Mouse (Mus musculus) kidney, embryonic 16.5 days (tissue): Measurements from ENCODE around the gene Slc11a1. TPM values are rescaled to one million over a fixed set of nuclear protein-coding genes. Genes with fewer than 3 reads are reported as not detected.

Experiments
- ATAC-seq: fragments of 200-750 bp; cut with Nextera tagmentation; 2 replicates; pipeline ENCODE4 v1.8.0; 2017; ENCODE audit warnings: moderate TSS enrichment; ENCODE audit not compliant: low FRiP score, low TSS enrichment
- H3K27ac ChIP-seq: fragments of 300-500 bp; sonication (generic); 2 replicates; pipeline ENCODE4 v1.5.1; 2014; ENCODE audit warnings: low read length
- H3K27me3 ChIP-seq: fragments of 300-500 bp; sonication (generic); 2 replicates; pipeline ENCODE4 v1.6.1; 2014; ENCODE audit warnings: low read length, control low read depth, mixed read lengths; ENCODE audit not compliant: insufficient read depth
- H3K36me3 ChIP-seq: fragments of 300-500 bp; sonication (generic); 2 replicates; pipeline ENCODE4 v1.6.1; 2014; ENCODE audit warnings: low read length, control low read depth, mixed read lengths; ENCODE audit not compliant: insufficient read depth
- H3K4me1 ChIP-seq: fragments of 300-500 bp; sonication (generic); 2 replicates; pipeline ENCODE4 v1.6.1; 2014; ENCODE audit warnings: low read length, control low read depth, mixed read lengths; ENCODE audit not compliant: insufficient read depth
- H3K4me2 ChIP-seq: fragments of 300-500 bp; sonication (generic); replicated peaks from 2 replicates; pipeline ENCODE4 v1.6.1; 2014; ENCODE audit warnings: low read depth, low read length
- H3K4me3 ChIP-seq: fragments of 300-500 bp; sonication (generic); 2 replicates; pipeline ENCODE4 v1.5.1; 2014; ENCODE audit warnings: mild to moderate bottlenecking, low read length
- H3K9ac ChIP-seq: fragments of 300-500 bp; sonication (generic); replicated peaks from 2 replicates; pipeline ENCODE4 v1.6.1; 2014; ENCODE audit warnings: low read length
- H3K9me3 ChIP-seq: fragments of 300-500 bp; sonication (generic); 2 replicates; pipeline ENCODE4 v1.6.1; 2016; ENCODE audit warnings: low read length, control low read depth
- WGBS: fragments of 180-500 bp; shearing (Covaris S2); extraction: QIAGEN DNeasy Blood & Tissue Kit; methylation state at CpG from one replicate; pipeline ENCODE4 v1.1.7; 2014; 5-methylcytosine and 5-hydroxymethylcytosine counted together
- polyA plus RNA-seq: library from polyadenylated mRNA; unstranded; fragments of >200 nt; fragmentation: Nextera tagmentation; extraction: Ambion mirVana; gene quantifications from 2 replicates; pipeline ENCODE4 v1.2.1, GENCODE M21; 2015

Slc11a1 gene
- polyA plus RNA-seq, 1 experiment from 2014 or later, result 5.4 TPM

DNA sequence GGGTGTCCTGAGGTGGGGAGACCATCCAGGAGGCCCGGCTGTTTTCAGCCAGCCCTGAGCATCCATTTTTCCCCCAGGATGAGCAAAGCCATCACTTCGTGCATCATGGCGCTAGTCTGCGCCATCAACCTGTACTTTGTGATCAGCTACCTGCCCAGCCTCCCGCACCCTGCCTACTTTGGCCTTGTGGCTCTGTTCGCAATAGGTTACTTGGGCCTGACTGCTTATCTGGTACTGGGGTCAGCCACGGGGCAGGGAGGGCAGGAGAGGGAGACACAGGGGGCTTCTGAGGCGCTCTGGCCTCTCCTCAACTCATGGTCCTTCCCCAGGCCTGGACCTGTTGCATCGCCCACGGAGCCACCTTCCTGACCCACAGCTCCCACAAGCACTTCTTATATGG, 10.1 kb downstream of the Slc11a1 start:
- Histone ChIP-seq H3K36me3 (no peaks in the 10 kb centered on the region), H3K4me2 (no peak overlapping the region), H3K9ac (no peak overlapping the region), H3K4me1 (peaks cover 19% of the 10 kb centered on the region), H3K9me3 (no peaks in the 10 kb centered on the region), H3K27ac (no peak overlapping the region), H3K27me3 (no peaks in the 10 kb centered on the region), H3K4me3 (no peak overlapping the region)
- WGBS, result 94% methylated on average over 10 of the region's 10 CpGs
- no peak for ATAC-seq

DNA sequence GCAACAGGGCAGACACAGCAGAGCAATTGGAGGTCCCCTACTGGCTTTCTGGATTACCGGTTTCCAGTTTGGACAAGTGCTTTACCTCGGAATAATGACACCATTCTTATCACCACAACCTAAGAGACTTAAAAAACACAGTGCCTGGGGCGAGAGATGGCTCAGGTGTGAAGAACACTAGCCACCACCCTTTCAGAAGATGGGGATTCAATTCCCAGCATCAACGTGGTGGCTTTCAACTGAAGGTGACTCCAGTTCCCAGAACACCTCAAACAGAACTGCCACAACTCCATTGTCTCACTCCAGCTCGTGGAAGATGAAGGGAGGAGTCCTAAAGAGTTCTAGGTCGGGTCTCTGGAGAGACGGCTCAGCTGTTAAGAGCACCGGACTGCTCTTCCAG, 10.5 kb downstream of the Slc11a1 start:
- ATAC-seq, result no peak
- WGBS, result 83% methylated on average over 8 of the region's 8 CpGs
- no peak overlapping the region for H3K4me3 ChIP-seq
- H3K27ac ChIP-seq, result no peak overlapping the region
- H3K4me1 ChIP-seq, result peaks cover 24% of the 10 kb centered on the region
- no peak overlapping the region for H3K4me2 ChIP-seq
- no peaks in the 10 kb centered on the region for H3K27me3 ChIP-seq
- no peaks in the 10 kb centered on the region for H3K9me3 ChIP-seq
- H3K36me3 ChIP-seq, result no peaks in the 10 kb centered on the region
- no peak overlapping the region for H3K9ac ChIP-seq

DNA sequence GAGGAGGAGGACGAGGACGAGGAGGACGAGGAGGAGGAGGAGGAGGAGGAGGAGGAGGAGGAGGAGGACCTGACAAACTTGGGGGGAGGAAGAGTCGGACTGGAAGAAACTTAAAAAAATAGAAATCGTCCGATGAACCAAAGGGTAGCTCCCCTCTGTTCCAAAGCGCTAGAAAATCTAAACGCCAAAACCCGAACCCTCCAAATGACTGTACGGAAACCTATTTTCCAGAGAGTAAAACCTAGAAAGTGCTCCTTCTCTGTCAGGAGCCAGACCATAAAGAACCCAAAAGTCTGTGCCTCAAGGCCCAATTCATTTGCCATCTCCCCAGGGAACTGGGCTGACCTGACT, 11.3 kb downstream of the Slc11a1 start:
- 50% methylated on average over 7 of the region's 10 CpGs for WGBS
- no peak for ATAC-seq

DNA sequence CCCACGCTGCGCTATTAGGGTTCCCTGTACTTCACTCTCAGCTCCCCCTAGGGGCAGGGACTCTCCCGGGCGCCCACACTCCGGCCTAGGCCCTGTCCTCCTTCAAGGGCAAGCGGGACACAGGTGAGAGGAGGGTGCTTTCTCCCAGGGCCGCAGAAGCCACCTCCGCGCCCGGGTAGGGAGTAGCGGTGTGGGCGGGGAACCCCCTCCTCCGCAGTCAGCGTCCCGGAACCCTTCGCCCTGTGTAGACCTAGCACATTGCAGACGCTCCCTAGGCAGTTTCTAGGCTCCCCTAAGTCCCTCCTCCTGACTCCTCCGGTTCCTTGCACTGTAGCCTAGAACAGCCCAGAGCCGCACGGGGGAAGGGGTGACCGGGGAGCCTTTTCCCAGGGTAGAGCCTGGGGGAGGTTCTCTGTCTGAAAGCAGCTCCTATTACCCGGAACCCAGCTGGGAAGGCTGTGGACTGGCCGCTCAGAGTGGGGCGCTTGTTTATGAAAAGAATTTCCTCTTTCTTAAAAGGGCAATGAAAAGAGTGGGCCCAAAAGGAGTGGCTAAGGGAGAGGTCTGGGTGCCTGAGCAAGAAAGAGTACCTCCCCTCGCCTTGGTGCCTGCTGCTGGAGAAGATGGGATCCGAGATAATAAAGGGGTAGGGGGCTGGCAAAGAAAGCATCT, 11.9 kb downstream of the Slc11a1 start:
- Histone ChIP-seq H3K27me3 (no peaks in the 10 kb centered on the region), H3K4me1 (peaks cover 29% of the 10 kb centered on the region), H3K4me3 (peak overlapping the region; percentile 61), H3K9me3 (no peaks in the 10 kb centered on the region), H3K9ac (peak overlapping the region; percentile 79), H3K36me3 (no peaks in the 10 kb centered on the region), H3K27ac (peak overlapping the region; percentile 100), H3K4me2 (peak overlapping the region; percentile 57)
- WGBS, result under 1% methylated on average over 26 of the region's 26 CpGs
- ATAC-seq, result peak; percentile 93

More for the DNA sequence above, 11.3 kb downstream of the Slc11a1 start:
- H3K4me1 ChIP-seq, result peaks cover 29% of the 10 kb centered on the region
- peak overlapping the region; percentile 100 for H3K27ac ChIP-seq
- H3K9me3 ChIP-seq, result no peaks in the 10 kb centered on the region
- H3K4me2 ChIP-seq, result peak overlapping the region; percentile 57
- peak overlapping the region; percentile 79 for H3K9ac ChIP-seq
- no peaks in the 10 kb centered on the region for H3K36me3 ChIP-seq
- H3K27me3 ChIP-seq, result no peaks in the 10 kb centered on the region
- peak overlapping the region; percentile 61 for H3K4me3 ChIP-seq

DNA sequence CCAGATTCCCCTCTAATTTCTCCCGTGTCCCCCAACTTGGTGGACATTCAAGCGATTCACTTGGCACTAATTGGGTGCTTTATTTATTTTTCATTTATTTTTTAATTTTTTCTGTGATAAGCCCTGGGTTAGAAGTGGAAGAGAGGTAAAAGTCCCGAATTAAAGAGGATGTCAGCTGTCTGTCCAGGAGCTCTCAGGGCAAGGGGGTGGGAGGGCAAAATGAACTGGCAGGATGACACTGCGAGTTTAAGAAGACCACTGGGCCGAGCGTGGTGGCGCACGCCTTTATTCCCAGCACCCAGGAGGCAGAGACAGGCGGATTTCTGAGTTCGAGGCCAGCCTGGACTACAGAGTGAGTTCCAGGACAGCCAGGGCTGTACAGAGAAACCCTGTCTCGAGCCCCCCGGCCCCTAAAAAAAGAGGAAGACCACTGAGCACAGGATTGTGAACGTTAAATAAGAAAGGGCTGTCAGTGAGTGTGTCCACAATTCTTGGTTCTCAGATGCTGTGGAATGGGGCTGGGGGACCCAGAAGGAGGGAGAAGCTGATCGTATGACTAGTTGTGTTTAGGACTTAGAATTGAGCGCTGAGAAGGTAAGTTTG, 12.5 kb downstream of the Slc11a1 start:
- Histone ChIP-seq H3K4me2 (peak overlapping the region; percentile 57), H3K27me3 (no peaks in the 10 kb centered on the region), H3K27ac (peak overlapping the region; percentile 100), H3K4me1 (peaks cover 31% of the 10 kb centered on the region), H3K36me3 (no peaks in the 10 kb centered on the region), H3K9ac (peak overlapping the region; percentile 79), H3K9me3 (no peaks in the 10 kb centered on the region), H3K4me3 (peak overlapping the region; percentile 61)
- WGBS, result 59% methylated on average over 15 of the region's 15 CpGs
- ATAC-seq, result no peak

DNA sequence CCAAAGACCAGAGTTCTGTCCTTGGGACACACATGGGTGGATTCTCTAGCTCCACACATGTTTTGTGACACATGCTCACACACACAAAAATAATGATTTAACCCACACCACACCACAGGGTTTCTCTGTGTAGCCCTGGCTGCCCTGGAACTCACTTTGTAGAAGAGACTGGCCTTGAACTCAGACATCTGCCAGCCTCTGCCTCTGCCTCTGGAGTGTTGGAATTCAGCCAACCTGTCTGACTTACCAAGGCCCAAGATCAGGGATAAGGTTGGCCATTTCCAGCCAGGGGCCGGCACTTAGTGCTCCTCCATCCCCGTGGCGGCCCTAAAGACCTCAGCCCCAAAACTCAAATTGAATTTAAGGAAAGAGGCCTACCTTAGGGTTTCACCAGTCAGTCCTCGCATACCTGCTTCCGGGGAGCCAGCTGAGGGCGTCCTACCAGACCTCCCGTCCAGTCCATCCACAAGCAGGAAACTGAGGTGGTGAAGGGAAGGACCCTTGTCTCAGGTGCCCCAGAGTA, 13.5 kb downstream of the Slc11a1 start:
- no peak for ATAC-seq
- Histone ChIP-seq H3K4me1 (peaks cover 41% of the 10 kb centered on the region), H3K9me3 (no peaks in the 10 kb centered on the region), H3K9ac (no peak overlapping the region), H3K4me2 (no peak overlapping the region), H3K4me3 (no peak overlapping the region), H3K36me3 (0 out of 2 replicates have a peak, but pooled peaks cover 2% of the 10 kb centered on the region), H3K27ac (peak overlapping the region; percentile 100; the same call in 1 of the 2 replicates), H3K27me3 (no peaks in the 10 kb centered on the region)
- 77% methylated on average over 7 of the region's 7 CpGs for WGBS

DNA sequence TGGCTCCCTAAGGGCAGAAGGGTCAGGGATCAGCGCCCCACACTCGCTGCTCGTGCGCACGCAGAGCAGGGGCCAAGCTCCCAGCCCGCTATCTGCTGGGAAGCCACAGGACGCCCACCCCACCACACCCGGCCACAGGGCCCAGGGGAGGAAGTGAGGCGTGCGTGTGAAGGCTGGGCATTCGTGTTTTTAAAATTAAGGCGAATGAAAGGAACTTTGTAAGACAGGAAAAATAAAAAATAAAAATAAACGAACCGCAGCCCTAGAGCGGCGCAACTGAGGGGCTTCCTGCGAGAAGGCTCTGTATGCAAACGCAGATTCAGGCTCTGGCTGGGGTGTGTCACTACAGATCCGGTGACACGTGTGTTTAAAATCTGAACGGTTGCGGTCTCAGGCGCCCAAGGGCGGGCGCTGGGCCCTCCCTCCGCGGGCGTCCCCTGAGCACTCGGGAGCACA, 14.9 kb downstream of the Slc11a1 start:
- peaks cover 49% of the 10 kb centered on the region for H3K4me1 ChIP-seq
- H3K27me3 ChIP-seq, result no peaks in the 10 kb centered on the region
- peak overlapping the region; percentile 59 for H3K9ac ChIP-seq
- peak overlapping the region; percentile 98 for H3K4me2 ChIP-seq
- H3K27ac ChIP-seq, result peak overlapping the region; percentile 99
- H3K9me3 ChIP-seq, result no peaks in the 10 kb centered on the region
- ATAC-seq, result no peak
- WGBS, result 5% methylated on average over 29 of the region's 29 CpGs
- peak overlapping the region; percentile 93 for H3K4me3 ChIP-seq
- peaks cover 16% of the 10 kb centered on the region for H3K36me3 ChIP-seq

DNA sequence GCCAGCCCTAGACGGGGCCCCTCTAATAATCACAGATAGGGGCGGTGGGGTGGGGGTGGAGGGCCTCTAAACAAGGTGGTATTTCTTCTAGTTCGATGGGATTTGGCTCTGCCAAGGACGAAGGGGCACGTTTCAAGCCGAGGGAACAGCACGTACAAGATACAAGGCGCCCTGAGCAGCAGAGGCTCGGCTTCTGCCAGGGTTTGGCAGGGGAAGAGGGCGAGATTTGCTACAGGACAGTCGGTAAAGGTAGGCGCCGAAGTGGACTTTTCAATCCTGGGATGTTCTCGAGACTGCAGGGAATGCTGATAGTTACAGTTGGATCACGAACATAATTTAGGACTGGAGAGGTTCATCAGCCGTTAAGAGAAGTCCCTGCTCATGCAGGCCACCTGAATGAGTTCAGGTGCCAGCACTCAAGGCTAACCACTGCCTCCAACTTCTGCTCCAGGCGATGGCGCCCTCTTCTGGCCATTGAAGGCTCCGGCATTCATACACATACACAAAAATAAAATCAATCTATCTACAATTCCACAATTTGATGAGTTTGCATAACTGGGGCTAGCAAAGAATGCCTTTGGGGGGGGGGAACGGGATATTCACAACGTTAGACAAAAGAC, 15.4 kb downstream of the Slc11a1 start:
- H3K9me3 ChIP-seq, result no peaks in the 10 kb centered on the region

DNA sequence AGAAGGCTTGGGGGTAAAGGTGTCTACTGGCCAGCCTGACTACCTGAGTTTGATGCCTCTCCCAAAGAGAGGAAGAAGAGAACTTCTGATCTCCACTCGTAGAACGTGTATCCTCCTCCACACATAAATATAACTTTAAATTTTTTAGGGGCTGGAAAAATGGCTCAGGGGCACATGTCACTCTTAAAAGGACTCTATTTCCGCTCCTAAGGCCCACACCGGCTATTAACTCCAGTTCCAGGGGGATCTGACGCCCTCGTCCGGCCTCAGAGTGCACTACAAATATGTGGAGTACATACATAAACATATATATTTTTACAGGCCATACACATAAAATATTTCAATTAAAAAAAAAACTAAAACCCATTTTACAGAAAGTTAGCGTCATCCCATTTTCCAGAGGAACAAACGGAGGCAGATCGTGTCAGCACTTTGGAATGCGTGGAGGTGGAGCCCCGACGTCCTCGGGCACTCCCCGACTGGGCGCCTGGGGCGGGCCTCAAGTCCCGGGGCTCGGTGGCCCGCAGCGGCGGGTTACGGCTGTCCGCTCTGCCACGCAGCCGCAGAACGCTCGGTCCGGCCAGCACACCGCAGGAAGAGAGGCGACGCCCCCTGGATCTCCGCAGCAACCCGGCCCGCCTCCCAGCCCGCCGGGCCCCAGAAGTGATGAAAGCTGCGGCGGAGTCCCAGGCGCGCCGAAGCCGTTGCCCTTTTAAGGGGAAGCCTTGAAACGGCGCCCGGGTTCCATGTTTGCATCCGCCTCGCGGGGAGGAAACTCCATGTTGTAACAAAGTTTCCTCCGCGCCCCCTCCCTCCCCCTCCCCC, 16.1 kb downstream of the Slc11a1 start, which contains the start of gene Ctdsp1:
Gene Ctdsp1, plus strand, starts transcription at position 586 of the 825 bp plus-strand sequence.
- Histone ChIP-seq H3K9ac (peak within 1 kb of the TSS; percentile 100), H3K36me3 (peaks cover 22% of the 10 kb centered on the region), H3K4me3 (peak within 1 kb of the TSS; percentile 93), H3K27ac (peak within 1 kb of the TSS; percentile 99), H3K4me1 (peaks cover 49% of the 10 kb centered on the region), H3K27me3 (no peaks in the 10 kb centered on the region), H3K4me2 (peak within 1 kb of the TSS; percentile 98), H3K9me3 (no peaks in the 10 kb centered on the region)
- WGBS, result 3% methylated on average over 43 of the region's 51 CpGs
- ATAC-seq, result peak; percentile 72

More for the DNA sequence above, 15.4 kb downstream of the Slc11a1 start:
- Histone ChIP-seq H3K36me3 (peaks cover 21% of the 10 kb centered on the region), H3K27ac (peak overlapping the region; percentile 99), H3K27me3 (no peaks in the 10 kb centered on the region), H3K4me3 (peak overlapping the region; percentile 93), H3K4me2 (peak overlapping the region; percentile 98), H3K9ac (peak overlapping the region; percentile 59), H3K4me1 (peaks cover 49% of the 10 kb centered on the region)
- no peak for ATAC-seq
- 4% methylated on average over 21 of the region's 21 CpGs for WGBS
